Mouse (Mus musculus) regulatory T cell (primary cell): Measurements from ENCODE around the gene Mtg1.

Experiments
- in situ Hi-C: fragments of 300-600 bp; cut with MboI, MseI; formaldehyde crosslinking; loops from one replicate; pipeline ENCODE4 v1.15.1; 2025; ENCODE audit warnings: high pct_unique_total_duplicates

Mtg1 gene

DNA sequence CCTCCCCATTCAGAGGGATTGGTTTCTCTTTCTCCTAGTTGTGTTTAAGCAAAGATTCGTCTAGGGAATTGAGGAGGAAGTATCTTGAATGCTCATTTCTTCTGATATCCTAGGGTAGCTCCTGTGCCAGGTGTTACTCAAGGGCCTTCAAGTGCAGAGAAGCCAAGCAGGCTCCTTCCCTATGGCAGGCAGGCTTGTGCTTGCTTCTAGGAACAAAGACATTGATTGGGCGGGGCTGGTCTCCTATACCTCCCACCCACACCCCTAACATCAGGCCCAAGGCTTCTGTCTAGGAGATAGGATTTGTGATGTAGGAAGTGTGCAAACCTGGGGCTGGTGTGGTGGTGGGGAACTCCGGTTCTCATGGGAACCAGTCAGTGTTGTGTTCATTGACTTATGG is 10.4 kb upstream of the Mtg1 start:
- in situ Hi-C loops: loop anchor here (25.0 kb wide), 1 partner anchor 1215 kb away; the partner anchor contains the start of gene Bnip3

DNA sequence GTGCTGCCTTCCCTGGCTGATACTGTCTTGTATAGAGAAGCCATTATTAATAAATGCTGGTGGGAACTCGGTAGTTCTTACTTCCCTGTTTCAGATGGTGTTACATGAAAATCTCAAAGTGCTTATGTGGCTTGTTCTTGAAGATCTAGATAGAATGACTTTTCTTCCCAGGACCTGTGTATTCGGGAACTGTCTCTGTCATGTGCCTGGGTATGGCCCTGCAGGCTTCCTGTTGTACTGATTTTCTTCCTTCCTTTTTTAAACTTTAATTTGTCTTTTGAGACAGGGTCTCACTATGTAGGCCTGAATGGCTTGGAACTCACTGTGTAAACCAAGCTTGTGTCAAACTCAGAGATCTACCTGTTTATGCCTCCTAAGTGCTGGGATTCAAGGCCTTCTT is 9.5 kb upstream of the Mtg1 start:
- in situ Hi-C loops: loop anchor here (25.0 kb wide), 1 partner anchor 1216 kb away; the partner anchor contains the start of gene Bnip3

DNA sequence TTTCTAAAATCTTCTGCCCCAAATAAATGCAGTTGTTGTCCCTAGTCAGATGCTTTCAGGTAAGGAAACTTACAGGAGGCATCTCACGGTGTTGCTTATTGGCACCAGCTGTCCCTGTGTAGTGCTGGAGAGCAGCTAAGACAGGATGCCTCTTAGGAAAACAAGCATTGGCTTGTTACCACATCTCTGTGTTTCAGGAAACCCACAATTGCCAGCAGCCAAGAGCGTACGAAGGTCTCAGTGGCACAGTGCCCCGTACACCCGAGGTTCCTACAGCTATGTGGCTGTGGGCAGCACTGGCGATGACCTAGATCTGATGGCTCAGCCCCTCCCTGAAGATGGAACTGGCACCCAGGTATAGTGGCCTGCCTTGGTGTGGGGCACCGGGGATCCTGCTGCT is 5.2 kb upstream of the Mtg1 start:
- in situ Hi-C loops: loop anchor here (10.0 to 25.0 kb wide), 3 partner anchors 753 to 1303 kb away; partner anchors contain the start of genes Bnip3, Psmd13, Sirt3 and Slc25a22

DNA sequence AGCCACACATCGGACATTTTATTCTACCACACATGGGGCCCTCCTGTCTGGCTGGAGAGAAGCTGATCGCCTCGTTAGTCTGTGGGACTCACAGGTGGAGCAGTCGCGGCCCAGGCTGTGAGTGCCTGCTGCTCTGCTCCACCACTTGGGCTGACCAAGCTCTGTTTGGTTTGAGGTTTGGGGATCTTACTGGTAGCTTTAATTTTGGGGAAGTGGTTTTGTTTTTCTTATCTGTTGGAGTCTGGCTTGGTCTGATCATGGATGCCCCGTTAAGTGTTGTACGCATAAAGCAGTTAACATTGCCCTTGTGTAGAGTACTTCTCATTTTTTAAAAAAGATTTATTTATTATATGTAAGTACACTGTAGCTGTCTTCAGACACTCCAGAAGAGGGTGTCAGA is 3.3 kb upstream of the Mtg1 start:
- in situ Hi-C loops: loop anchor here (10.0 to 25.0 kb wide), 3 partner anchors 751 to 1301 kb away; partner anchors contain the start of genes Bnip3, Psmd13, Sirt3 and Slc25a22

DNA sequence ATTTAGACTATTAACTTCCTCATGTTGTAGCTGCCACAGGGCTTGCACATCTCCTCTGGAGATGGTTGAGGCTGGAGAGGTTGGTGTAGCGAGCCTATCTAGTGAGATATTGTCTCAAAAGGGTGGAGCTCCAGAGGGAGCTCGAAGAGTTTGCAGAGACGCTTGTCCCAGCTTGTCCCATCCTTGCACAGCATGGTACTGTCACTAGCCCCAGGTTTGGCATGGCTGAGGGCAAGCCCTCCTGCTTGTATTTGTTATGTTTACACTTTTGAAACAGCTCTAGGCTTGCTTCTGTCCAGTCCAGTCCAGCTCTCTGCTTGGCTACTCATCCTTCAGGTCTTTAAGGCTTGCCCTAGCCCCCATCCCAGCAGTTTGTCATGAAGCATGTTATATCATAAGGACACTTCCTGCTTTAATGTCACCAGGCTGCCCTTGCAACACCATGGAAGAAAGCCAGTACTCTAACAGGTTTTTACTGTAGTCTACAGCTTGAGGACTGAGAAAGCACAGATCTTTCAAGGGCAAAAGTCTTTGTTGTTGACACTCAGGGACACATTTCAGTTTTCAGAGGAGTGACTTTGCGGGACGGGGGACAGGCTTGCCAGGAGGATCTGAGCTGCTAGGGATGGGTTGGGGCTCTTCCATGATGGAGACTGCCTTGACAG is 2.1 kb upstream of the Mtg1 start:
- in situ Hi-C loops: loop anchor here (10.0 to 25.0 kb wide), 3 partner anchors 750 to 1300 kb away; partner anchors contain the start of genes Bnip3, Psmd13, Sirt3 and Slc25a22

DNA sequence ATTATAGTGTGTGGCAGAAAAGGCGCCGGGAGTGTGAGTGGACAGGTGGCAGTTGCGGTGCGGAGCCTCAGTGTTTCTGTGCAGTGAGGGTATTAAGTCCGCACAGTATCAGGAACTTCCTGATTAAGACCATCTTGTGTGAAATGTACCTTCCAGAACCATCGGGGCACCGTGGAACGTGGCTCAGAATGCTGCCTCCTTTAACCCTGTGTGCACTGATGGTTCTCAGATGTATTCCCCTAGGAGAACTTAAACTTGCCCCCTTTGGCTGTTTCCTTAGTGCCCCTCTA is 602 bp downstream of the Mtg1 start:
- in situ Hi-C loops: loop anchor here (10.0 to 25.0 kb wide), 3 partner anchors 747 to 1297 kb away; partner anchors contain the start of genes Bnip3, Psmd13, Sirt3 and Slc25a22

DNA sequence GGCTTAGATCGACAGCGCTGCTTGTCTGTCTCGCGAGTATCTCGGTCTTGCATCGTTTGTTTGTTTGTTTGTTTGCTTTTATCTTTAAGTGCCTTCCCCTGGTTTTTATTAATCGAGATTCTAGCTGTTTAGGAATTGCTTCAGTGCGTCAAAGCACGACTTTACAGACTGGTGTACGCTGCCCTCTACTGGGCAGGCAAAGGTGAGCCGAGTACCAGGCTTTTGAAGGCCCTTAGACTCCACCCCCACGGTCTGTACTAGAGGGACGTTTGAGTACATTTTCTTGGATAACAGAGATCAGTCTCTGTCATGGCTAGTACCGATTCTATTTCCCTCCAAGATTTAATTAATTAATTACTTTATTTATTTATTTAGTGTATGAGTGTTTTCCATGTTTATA is 4.0 kb downstream of the Mtg1 start:
- in situ Hi-C loops: loop anchor here (5.0 to 25.0 kb wide), 2 partner anchors 59 to 1229 kb away; partner anchors contain the start of genes Bnip3 and Caly

DNA sequence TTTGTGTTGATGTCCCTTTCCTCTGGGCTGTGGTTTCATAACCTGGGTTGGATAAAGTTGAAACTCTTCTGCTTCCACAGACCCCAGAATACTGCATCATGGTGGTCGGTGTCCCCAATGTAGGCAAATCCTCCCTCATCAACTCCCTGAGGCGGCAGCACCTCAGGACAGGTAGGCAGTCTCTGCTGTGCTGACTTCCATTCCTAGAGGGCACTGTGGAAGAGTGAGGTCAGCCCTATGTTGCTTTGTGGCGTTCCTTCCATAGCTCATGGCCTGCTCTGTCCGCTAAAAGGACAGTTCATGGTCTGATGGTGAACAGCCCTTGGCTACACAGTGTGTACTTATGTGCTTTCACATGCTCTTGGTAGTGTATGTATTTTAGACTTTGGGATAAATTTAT is 7.2 kb downstream of the Mtg1 start:
- in situ Hi-C loops: loop anchor here (5.0 to 25.0 kb wide), 2 partner anchors 62 to 1232 kb away; partner anchors contain the start of genes Bnip3 and Caly

DNA sequence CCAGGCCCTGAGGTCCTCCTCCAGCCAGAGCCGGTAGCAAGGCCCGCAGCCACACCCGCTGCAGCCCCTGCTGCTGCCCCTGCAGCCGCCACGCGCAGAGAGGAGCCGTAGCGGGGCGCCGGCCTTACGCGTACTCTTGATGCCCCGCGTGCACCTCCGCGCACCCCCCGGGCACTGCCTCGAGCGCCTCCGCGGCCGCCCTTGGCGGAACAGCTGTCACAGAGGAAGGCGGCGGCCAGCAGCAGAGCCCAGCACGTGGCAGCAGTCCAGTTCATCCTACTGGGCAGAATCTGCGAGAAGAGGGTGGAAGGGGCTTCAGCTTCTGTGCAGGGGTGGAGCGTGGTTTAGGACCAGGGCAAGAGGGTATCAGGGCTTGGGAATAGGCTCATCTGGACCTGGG is 16.0 kb downstream of the Mtg1 start:
- in situ Hi-C loops: no loop called here

DNA sequence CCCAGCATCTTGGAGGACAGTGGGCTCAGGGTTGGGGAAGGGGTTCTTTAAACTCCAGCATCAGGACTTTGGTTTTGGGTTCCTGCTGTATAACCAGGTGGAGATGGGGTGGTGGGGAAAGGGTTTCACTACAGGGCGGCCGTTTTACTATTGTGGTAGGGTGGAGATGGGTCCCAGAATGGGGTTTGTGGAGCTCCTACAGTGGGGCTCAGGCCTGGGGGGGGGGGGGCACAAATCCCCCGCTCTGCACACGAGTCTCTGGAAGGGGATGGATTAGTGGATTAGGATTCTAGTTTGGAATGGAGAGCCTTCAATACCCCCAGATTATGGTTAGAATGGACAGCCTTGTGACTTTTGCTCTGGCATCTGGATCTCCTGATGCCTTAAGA is 16.5 kb downstream of the Mtg1 start:
- in situ Hi-C loops: no loop called here

DNA sequence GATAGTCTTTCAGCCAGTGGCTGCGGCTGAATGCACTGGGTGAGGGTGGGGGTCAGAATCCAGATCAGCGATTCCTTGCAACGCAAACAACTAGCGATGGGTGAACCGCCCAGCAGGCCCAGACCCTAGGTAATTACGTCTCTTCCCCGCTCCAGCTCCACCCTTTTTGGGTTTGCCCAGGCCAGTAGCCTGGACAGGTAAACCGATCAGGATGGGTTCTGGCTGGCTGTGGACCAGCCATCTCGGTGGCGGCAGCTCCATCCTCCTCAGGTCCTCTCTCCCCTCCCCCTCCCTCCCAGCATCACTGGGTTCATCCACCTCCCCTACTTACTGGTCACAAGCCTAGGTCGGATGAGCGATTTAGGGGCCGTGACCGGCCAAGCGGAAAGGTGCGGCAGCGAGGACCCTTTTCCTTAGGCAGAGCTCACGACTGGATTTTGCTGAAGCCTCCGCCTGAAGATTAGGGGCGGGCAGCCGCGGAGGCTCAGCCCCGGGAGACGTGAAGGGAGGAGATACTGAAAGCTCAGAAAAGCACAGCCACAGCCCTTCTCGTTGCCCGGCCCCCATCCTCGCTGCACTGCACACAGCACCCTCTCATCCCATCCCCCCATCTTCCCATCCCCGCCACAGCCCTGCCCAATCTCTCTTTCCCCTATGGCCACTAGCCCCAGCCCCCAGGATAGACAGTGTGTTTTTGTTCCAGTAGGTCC is 17.0 kb downstream of the Mtg1 start, which contains the start of gene Sprn:
Gene Sprn (minus strand): TSS at position 660 of the 710 bp plus-strand sequence.
- in situ Hi-C loops: no loop called here

DNA sequence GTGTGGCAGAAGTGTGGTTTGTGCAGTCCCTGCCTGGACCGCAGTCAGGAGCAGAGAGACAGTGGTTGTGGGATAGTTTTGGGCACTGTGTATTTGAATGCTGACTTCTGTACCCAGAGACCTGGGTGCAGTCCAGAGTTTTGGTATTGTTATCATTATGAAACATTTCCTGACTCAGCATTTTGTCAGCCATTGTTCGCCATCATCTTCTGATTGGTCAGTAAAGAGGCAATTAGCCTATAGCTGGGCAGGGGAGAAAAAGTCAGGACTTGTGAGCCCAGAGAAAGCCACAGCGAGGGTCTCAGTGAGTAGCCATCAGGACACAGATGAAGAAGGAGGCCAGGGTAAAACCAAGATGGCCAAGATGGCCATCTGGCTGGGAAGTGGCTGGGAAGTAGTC is 23.0 kb downstream of the Mtg1 start:
- in situ Hi-C loops: no loop called here

DNA sequence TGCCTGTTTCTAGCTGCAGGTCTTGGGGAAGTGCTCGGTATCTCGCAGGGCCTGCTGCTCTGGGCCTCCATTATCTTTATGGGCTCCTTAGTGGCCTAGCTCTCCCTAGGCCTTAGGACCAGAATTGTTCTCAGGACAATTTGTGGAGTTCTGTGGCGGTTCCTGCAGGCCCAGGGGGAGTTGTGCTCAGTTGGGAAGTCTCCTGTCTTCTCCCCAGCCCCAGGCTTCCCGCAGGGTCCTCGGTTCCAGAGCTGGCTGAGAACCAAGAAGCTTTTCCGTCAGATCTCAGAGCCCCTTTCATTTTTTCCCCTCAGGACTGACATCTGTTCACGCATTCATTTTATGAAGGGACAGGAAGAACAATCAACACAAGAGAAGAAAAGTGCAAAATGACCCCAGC is 27.3 kb downstream of the Mtg1 start, which contains the start of gene Olfr522:
Gene Olfr522 (minus strand): TSS at position 101 of the 400 bp plus-strand sequence.
- in situ Hi-C loops: no loop called here

DNA sequence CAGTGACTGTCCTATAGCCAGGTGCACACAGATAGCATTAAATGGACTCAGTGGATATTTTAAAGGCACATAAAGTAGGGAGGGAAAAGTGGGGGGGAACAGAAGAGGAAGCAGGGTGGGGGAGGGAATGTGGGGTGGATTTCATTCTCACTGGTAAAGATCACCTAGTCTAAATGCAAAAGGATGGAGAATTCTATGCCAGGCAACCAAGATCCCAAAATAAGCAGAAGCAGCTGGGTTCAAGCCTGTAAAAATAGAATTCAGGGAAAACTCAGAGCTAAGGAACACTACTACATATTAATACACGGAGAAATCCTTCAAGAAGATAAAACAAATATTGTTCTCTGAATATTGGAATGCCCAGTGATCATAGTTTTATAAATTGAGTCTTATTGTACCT is 30.6 kb downstream of the Mtg1 start:
- in situ Hi-C loops: no loop called here

DNA sequence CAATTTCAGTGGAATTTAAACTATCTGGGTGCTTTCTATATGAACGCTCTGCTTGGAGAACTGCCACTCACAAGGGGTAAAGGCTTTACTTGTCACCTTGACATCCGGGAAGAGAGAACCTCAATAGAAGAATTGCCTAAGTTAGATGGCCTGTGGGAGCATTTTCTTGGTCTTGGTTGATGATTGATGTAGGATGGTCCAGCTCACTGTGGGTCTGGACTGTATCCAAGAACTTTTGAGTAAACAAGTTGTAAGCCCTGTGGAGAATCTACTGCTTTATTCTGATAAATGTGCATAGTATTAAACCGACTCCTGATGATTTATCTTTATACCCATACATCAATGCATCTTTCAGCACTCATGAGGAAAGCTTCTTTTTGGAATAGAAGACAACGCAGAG is 32.0 kb downstream of the Mtg1 start:
- in situ Hi-C loops: no loop called here

DNA sequence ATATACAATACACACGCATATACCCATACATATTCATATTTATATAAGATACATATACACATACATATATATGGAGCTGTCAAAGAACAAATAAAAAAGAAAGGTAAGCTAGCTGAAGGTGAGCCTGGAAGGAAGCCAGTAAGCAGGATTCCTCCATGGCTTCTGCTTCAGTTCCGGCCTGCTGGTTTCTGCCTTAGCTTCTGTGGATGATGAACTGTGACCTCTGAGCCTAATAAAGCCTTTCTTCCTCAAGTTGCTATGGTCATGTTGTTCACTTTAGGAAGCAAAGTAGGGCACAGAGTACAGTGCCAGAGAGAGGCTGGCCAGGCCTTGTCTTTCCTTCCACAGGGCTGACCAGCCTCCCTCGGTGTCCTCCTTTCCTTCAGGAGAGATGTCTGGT is 33.5 kb downstream of the Mtg1 start:
- in situ Hi-C loops: no loop called here

DNA sequence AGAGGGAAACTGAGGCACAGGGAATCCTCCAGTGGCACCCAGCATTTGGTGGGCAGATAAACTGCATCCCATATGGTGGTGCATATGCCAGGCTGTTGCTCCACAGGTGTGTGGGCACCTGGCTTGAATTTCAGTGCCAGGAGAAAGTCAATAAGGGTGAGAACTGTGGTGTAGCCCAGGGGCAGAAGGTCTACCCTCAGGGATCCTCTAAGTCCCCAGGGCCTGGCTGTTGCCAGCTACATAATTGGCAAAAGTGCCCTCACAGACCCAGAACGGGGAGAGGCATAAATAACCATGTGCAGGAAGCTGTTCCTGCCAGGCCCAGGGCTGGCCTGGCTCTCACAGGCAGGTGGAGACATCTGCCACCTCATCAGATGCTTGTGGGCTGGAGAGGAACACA is 35.6 kb downstream of the Mtg1 start, which contains the start of gene Olfr523:
Gene Olfr523 (plus strand): TSS at position 282 of the 400 bp plus-strand sequence.
- in situ Hi-C loops: no loop called here

DNA sequence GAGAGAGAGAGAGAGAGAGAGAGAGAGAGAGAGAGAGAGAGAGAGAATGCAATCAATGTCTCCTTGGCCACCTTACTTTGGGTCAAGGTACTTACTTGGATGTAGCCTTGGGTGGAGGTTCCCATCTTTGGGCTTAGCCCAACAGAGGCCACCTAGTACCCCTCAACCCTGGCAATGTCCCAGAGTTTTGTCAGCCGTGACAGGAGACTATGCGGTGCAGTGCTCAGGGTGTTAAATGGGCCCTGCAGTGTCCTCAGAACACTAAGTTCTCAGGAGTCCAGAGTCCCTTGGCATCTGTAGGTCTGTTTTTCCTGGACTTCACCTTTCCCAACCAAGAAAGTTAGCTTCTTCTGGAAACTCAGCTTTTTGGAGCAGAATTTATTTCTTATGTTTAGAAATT is 41.8 kb downstream of the Mtg1 start:
- in situ Hi-C loops: no loop called here

DNA sequence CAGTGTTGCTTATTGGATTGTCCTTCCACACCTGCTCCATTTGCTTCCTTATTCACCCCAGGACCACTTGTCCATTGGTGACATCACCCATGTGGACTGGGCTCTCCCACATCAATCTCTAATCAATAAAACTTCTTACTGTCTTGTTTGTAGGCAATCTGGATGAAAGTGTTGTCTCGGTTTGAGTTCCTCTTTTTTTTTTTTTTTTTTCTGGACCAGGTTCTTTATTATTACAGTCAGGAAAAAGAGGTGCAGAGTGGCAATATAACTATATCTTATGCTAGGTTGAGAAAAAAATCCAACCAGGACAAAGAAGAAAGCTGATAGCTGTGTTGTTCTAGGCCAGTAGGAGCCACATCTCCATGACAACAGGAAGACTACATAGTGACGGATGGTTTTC is 43.3 kb downstream of the Mtg1 start:
- in situ Hi-C loops: loop anchor here (10.0 kb wide), 1 partner anchor 614 kb away; no protein-coding TSS in a partner anchor

DNA sequence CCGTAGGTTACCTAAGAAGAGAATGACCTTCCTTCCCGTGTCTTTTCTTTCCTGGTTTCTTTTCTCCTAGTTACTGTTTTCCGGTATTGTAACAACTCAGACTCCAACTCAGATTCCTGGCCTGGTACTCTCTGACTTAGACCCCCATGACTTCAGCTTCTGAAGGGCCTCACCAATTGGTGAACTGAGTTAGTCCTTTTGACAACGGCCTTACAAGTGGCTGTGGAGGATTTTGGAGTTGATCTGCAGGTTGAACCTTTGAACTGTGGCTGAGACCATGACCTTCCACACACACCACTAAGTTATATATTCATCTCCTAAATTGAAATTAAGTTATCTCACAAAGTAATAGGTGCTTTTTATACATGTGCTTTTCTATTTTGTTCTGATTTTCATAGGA is 46.8 kb downstream of the Mtg1 start:
- in situ Hi-C loops: loop anchor here (10.0 kb wide), 1 partner anchor 611 kb away; no protein-coding TSS in a partner anchor

DNA sequence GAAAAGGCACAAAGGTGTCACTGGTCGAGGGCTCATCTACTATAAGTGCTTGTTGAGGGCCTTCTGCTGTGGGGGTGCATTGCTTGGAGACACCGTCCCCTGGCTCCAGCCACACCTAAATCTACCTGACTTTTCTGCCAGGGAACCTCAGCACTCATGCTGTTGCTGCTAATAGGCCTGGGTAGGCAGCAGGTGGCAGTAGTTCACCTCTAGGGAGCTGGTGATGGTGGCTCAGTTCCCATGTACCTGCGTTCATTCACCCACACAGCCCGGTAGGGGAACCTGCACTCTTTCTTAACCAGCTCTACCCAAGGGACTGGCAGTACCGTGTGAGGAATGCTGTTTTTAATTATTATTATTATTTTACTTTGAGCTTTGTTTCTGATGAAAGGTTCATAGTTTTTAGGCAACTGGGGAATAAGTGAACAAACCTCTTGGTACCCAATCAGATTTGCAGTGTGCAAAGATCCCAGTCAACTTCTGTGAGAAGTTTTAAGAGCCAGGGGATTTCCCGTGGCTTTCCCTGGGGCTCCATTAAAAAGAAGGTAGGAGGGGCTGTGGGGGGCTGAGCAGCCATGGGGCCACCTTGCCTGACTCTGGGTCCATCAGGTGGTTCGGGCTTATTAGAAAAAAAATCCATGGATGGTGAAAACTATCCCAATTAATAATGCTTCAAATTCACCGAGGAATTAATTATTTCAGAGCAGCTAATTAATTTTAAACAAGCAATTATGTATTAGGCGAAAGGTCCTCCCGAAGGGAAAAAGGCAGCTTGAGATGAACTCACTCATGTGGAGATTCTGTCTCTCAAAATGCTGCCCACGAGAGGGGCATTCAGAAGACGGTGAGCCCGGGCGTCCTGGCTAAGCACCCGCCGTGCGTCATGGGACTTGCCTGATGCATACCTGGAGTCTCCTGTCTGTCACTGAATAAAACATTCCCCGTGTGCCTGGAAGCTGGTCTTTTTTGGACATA is 49.6 kb downstream of the Mtg1 start:
- in situ Hi-C loops: loop anchor here (10.0 kb wide), 1 partner anchor 608 kb away; no protein-coding TSS in a partner anchor
